Mouse (Mus musculus) ES-CJ7 (cell line): ENCODE results near the gene Mtor.

ENCODE experiments used
- DNase-seq: peaks from one replicate; pipeline ENCODE4 v3.0.0; 2011; ENCODE audit warnings: low read depth, low spot score

The Mtor gene

DNA sequence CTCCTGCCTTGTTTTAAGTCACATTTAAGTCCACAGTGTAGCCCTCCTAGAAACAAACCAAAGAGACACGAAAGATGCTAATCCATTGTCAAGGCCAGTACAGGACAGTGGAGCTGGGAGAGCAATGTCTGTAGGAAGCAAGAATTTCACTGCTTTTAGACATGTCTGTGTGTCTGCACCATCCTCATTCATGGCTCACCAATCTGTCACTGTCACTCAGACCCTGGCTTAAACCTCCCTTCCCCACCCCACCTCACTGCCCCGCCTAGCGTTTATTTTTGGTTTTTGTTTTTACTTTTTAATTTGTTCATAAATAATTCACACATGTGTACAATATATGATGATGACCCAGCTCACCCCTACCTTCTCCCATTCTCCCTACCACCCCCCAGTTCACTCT, 84.1 kb downstream of the Mtor start:
- no peak for DNase-seq

DNA sequence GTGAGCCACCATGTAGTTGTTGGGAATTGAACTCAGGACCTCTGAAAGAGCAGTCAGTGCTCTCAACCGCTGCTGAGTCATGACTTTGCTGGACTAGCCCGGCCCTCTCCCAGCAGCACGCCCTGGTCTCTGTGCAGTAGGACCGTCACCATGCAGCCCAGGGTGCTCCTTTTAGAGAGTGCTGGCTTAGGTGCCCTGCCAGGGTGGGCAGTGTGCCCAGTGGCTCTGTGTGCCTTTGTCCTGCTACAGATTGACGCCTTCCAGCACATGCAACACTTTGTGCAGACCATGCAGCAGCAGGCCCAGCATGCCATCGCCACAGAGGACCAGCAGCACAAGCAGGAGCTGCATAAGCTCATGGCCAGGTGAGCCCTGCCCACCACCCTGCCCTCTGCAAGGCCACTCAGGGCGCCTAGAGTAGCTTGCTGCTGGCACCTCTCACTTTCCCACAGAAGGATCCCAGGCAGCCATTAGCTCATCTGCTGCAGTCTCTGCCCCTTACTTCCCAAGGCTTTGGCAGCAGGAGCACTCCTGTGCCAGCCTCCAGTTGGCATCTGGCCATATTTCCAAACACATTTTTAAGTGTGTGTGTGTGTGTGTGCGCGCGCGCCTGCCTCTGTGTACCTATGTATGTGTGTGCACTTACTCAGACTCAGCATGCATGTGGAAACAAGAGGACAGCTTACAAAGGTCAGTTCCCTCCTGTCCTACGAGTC, 85.4 kb downstream of the Mtor start:
- no peak for DNase-seq

DNA sequence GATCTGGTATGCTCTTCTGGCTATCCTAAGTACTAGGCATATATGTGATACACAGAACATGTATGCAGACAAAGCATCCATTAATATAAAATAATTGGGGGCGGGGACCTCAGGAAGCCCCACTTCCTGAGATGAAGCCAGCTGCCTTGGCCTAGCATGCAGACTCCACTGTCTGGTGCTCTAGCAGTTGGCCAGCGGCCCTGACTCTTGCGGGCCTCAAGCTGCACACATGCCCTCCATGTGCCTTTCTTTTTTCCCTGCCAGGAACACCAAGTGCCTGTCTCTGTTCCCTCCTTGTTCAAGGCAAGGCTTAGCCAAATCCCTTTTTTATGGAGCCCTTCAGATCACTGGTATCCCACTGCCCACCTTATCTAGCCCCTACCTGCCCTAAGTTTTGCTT, 87.5 kb downstream of the Mtor start:
- DNase-seq: no peak

DNA sequence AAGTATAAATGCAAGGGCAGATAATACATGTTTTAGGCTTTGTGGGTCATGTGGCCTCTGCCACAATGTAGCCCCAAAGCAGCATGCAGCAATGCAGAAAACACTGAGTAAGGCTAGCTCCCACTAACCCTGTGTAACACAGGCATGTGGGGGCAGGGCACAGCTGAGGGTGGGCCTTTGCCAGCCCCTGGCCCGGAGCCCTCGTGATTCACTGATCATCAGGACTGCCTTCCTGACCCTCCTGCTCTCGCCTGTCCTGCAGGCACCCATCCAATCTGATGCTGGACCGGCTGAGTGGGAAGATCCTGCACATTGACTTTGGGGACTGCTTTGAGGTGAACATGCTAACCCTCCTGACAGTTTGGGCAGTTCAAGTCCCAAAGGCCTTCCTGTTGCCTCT, 100.7 kb downstream of the Mtor start:
- DNase-seq: no peak

DNA sequence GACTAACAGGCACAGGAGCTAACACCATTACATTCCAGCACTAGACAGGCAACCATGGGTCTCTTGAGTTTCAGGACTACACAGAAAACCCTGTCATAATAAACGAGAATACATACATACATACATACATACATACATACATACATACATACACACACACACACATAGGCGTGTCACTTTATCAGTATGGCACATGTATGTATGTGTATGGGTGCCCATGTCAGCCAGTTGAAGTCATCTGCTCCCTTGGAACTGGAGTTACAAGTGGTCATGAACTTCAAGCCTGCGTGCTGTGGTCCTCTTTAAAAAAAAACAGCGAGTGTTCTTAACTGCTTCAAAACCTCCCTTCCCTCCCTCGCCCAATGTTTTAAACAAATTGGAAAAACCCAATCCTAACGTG, 109.4 kb downstream of the Mtor start:
- DNase-seq: no peak

DNA sequence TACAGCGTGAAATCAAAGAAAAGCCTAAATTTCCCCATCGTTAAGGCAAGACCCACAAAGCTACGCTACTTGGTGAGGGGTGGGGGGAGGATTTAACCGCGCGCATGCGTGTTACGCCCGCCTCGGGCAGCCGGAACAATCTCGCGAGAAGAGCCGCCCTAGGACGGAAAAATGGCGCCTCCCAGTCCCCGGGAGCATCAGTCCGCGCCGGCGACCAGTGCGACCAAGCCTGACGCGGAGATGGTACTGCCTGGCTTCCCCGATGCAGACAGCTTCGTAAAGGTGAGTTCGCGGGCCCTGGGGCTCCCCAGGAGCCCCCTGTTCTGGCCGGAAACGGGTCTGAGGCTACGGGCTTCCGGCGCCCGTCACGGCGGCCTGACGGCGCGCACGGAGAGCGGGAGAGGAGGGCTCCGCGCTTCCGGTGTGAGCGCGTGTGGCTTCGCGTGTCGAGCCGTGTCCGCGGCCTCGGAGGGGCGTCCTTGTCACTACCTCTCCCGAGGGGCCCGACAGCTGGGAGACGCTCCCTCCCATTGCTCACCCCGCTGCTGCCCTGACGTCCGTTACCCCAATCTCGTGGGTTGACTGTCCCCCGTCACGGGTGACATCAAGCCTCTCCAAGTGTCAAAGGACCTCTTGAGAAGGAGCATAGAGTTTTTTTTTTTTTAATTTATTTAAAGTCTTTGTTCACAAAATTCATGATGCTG, 110.0 kb downstream of the Mtor start, which contains the start of gene Exosc10:
Exosc10 (plus strand) TSS at position 133 of the 704 bp plus-strand sequence.
- DNase-seq: peak; percentile 80

DNA sequence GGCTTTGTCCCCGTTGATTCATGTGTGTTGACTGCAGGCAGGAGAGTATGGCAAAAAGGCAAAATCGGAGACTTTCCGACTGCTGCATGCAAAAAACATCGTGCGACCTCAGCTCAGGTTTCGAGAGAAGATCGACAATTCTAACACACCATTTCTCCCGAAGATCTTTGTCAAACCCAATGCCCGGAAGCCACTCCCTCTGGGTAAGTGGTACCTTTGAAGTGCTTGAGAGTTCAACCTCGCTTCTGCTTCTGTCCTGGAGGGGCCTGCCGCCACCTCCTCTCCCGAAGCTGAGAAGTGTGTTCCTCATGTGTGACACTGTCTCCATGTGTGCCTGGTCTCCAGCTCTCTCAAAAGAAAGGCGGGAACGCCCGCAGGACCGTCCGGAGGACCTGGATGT, 114.3 kb downstream of the Mtor start:
- DNase-seq: peak; percentile 21

DNA sequence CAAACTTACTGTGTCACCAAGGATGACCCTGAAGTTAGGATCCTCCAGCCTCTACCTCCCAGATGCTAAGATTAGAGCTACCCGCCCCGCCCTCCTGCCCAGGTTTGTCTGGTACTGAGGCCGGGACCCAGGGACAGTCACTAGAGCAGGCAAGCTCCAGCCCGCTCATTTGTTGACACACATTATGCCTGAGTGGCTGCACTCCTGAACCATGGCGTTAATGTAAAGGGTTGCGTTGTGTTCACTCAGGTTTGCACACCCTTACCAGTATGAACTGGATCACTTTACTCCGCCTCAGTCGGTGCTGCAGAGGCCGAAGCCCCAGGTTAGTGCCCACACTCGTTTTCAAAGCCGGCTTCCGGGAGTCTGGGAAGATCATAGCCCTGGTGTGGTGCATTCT, 115.2 kb downstream of the Mtor start:
- no peak for DNase-seq

DNA sequence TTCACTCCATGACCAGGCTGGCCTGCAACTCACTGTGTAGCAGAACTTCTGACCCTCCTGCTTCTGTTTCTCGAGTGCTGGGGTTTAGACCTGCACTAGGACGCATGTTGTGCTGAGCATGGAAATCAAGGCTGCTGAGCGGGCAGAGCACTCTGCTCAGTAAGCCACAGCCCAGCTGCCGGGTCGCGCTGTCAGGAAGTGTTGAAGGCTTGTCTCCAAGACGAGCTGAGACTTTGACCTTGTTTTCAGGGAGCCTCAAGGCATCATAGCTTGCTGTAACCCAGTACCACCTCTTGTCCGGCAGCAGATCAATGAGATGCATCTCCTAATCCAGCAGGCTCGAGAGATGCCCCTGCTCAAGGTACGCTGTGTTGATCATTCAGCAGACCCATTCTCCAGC, 121.7 kb downstream of the Mtor start:
- no peak for DNase-seq

DNA sequence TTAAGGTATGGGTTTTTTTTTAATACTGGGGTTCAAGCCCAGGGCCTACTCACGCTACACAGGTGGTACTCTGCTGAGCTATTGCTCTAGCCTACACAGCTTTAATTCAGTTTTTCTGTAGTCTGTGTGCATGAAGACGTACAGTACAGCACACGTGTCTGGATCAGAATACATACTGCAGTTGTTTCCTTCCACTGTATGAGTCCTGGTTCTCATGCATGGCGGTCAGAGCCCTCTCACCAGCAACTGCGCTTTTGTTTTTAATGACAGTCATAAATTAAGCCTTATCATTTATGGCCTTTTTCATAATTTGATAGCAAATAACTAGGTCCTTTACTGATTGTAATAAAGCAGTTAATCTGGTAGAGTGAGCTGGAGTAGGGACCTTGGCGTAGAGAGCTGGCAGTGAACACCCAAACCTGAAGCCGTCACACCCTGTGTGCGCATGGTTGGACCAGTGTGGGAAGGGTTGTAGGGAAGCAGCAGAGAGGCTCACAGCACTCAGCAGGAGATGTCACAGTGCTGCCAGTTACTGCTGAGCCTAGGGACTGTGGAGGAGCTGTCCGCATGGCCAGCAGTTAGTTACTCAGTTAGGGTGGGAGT, 122.4 kb downstream of the Mtor start:
- DNase-seq: no peak

DNA sequence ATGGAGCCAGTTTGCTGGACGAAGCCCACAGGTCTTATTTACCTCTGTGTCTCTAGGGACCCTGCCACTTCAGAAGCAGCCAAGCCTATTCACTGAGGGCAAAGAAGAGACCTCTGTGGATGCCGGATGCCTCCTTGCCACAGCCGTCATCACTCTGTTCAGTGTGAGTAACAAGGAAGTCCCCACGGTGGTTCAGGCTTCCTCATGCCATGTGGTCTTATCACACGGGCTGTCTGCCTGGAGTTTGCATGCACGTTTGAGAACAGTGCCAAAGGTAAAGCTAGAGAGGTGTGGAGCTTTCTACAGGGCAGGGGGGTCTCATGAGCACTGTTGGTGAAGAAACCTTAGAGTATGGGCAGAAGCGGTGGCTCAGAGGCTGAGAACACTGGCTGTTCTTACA, 124.8 kb downstream of the Mtor start:
- DNase-seq: no peak

DNA sequence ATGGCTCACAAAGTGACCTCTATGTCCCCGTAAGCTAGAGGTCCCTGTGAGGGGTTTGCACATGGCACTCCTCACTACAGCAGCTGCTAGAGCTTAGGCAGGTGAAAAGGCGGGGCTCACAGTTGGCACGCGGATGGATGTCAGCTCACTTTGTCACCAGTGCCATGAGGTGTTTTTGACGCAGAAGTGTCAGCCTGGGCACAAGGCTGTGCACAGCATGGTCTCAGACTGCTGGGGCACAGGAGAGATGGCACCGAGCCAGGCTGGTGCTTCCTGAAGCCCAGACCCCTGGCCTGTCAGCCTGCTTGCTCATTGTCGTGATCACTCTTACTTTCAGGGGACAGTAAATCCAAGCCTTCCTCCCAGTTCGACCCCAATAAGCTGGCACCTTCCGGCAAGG, 132.4 kb downstream of the Mtor start:
- DNase-seq: no peak

DNA sequence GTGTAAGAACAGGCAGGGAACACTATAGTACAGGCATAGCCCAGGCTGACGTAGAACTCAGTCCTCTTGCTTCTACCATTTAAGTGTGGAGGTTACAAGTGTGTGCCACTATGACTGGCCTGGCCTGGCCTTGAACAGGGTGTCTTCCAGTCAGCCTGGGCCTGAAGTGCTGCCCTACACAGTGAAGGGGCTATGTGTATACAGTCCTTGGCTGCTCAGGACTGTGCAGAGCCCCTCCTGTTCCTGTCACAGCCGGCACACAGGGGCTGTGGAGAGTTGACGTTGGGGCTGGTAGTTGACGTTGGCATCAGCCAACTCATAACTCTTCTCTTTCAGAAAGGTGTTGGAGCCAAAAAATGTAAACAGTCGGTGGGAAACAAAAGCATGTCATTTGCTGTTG, 133.0 kb downstream of the Mtor start:
- DNase-seq: no peak

DNA sequence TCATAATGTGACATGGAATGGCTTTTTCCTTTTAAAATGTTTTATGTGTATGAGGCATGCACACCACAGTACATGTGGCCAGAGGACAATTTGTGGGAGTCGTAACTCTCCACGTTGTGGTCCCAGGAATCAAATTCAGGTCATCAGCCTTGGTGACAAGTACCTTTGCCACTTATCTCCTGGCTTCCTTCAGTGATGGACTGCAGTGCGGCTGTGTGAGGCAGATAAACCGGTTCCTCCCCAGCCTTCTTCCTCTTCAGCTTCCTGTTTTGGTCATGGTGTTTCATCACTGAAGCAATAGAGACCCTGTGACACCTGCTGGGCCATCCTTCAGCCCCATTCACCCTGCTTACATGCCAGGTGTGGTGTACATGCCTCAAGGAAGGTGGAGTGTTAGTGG, 134.8 kb downstream of the Mtor start:
- no peak for DNase-seq

DNA sequence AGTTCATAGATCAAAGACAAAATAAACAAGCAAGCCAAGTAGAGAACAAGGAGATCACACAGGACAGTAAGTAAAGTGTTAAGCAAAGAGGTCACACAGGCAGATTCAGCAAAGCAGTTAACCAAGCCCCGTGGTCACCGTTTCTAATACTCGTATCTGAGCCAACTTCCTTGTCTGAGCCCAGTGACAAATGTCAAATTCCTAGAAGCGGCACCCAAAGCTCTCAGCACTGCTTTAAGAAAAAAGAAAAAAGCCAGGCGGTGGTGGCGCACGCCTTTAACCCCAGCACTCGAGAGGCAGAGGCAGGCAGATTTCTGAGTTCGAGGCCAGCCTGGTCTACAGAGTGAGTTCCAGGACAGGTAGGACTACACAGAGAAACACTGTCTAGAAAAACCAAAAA, 138.2 kb downstream of the Mtor start:
- DNase-seq: no peak

DNA sequence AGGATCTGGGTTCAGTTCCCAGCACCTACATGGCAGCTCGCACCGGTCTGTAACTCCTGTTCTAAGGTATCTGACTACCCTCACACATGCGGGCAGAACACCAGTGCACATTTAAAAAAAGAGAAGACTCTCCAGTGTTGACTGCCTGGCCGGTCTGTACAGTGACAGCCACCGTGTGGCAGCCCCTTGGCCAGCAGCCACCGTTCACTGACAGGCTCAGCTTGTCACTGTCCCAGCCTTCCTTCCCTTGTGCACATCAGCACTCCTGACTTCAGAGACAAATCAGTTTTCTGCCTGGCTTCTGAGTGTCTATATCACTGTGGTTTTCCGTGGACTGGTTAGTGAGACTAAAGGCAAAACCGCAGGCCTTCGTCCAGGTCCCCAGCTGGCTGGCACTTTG, 140.4 kb downstream of the Mtor start:
- no peak for DNase-seq

DNA sequence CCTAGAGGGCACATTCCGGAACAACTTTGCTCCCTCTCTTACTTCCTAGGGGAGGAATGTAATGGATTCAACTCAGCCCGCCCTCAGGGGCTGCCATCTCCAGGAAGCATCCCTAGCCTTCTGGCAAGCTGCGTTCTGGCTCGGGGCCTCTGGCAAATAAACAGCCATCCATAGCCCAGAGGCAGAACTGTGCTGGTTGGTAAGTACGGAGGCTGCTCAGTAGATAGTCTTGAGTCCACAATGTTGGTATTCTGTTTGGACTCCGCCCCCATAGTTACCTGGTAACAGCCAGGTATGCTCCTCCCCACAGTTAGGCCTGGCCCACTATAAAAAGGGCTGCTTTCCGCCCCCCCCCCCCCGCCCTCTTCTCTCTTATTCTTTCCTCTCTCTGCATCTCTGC, 141.2 kb downstream of the Mtor start:
- peak; percentile 65 for DNase-seq

DNA sequence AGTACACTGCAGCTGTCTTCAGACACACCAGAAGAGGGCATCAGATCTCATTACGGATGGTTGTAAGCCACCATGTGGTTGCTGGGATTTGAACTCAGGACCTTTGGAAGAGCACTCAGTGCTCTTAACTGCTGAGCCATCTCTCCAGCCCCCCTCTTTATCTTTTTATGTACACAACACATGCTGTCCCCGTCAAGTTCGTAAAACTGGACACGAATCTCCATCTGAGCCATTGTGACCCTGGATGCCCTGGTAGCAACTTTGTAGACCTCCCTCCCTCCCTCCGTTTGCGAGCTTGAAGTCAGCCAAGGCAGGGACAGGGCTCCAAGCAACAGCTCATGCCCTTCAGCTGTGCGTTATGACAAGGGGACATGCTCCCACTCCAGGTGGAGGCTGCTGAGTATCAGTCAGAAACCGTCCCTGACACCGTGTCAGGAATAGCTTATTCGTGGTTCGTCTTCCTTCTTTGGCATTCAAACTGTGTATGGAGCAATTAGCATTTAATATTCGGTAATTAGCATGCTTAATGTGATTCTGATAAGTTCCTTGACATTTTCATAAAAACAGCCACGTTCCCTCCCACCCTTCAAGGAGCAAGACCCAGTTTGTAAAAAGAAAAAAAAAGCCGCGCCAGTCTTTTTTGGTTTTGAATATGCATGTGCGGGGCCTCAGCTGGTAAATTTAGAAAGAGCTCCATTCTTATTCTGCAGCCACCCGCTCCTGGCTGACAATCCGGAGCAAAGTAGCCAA, 142.2 kb downstream of the Mtor start:
- peak; percentile 52 for DNase-seq

DNA sequence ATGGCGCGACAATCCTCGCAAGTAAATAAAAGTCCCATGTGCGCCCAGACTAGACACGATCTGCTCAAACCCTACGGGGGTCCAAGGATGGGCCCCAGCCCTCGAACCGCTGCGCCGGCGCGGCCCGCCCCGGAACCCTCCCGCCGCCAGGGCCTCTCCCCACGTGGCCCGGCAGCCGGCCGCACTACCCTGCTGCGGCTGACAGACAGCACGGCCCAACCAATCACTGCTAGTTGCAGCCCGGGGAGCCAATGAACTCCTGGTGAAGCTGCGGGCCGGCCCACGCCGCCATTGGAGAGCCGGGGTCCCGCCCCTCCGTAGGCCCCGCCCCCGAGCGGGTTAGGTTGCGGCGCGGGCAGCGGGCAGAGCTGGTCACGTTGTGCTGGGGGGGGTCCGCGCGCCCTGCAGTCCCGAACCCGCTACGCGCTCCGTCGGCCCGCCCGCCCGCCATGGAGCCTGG, 142.8 kb downstream of the Mtor start, which contains the start of gene Srm:
Srm (plus strand) TSS at position 333 of the 460 bp plus-strand sequence.
- peak; percentile 96 for DNase-seq

DNA sequence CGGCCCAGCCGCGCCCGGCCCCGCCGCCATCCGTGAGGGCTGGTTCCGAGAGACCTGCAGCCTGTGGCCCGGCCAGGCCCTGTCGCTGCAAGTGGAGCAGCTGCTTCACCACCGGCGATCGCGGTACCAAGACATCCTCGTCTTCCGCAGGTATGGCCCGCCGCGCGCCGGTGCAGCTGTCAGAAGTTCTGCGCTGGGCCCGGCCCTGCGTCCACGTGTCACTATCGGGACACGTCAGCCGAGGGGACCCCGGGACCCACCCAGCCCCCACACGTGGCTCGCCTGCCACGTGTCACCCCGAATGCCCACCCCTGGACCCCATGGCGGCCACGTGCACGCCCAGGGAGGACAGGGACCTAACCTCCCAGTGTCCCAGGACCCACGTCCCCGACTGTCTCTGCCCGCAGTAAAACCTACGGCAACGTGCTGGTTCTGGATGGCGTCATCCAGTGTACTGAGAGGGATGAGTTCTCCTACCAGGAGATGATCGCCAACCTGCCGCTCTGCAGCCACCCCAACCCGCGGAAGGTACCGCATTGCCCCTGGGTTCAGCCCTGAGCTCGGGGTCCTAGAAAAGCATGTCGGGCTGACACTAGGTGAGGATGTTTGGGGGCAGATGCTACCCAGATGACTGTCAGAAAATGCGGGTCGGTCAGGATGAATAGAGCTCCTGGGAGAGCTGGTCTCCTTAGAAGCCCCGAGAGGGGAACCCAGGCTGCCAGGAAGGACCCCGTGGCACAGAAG, 143.4 kb downstream of the Mtor start:
- DNase-seq: no peak

DNA sequence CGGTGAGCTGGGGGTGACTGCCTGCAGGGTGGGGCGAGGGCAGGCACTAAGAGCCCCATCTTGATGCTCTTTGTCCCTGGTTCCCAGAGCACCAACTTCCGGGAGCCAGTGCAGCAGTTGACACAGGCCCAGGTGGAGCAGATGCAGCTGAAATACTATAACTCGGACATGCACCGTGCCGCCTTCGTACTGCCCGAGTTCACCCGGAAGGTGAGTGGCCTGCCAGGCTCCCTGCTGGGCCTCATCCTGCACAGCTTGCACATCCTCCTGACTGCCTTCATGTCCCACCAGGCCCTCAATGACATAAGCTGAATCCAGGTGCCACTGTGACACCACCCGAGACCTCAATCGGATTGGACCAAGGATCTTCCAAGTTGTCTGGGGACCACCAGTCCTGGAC, 145.6 kb downstream of the Mtor start:
- DNase-seq: no peak
